Mouse (Mus musculus) megakaryocyte, embryonic 14.5 days (primary cell): ENCODE results near the gene Cdipt.

Experiments used
- FLI1 ChIP-seq: IDR thresholded peaks from 2 replicates; pipeline ENCODE4 v1.6.1; 2012; ENCODE audit warnings: low read length, inconsistent platforms, mixed read lengths
- GATA1 ChIP-seq: IDR thresholded peaks from 3 replicates; pipeline ENCODE4 v1.6.1; 2012; ENCODE audit warnings: mixed read lengths, low read length, inconsistent platforms, borderline replicate concordance

DNA sequence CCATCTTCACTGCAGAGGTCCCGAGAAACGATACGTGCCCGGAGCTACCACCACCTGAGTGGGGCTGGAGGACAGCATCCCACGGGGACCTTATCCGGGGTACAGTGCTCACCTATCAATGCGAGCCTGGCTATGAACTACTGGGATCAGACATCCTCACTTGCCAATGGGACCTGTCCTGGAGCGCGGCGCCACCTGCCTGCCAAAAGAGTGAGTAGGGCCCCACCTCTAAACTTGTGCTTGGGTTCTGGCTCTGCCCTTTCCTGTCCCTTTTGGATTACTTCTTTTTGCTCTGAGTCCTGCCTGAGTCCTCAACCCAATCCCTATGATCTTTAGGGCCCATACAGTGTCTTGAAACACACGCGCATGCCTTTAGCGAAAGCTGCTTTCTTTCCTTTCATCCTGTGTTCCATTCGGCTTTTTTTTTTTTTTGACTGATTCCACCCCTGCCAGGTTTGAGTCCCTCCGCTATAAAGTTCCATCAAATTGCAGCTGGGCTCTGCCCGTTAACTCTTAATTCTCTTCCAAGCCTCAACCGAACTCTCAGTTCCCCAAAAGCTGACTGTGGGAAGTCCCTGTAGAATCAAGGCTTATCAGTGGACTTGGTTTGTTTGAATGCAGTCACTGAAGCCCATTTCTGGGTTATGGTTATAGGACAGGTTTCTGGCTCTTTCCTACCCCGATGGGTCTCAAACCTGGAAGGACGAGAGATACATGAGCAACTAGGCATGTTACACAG, 12.0 kb upstream of the Cdipt start:
- TF ChIP-seq GATA1 (no peak), FLI1 (no peak)
